Mouse (Mus musculus) ES-E14 (cell line): Measurements from ENCODE around the gene Snn. TPM values are rescaled to one million over a fixed set of nuclear protein-coding genes. Genes with fewer than 3 reads are reported as not detected.
A peak's percentile ranks its signal among the peaks of the same experiment; 100 is the strongest.

Experiments
- DNase-seq: peaks from one replicate; pipeline ENCODE4 v3.0.0-alpha.2; 2013; ENCODE audit warnings: low read depth, low spot score
- H3K27ac ChIP-seq: 2 replicates; pipeline ENCODE4 v1.5.1; 2012; ENCODE audit warnings: low read depth, mild to moderate bottlenecking, low read length, moderate library complexity, mixed read lengths; ENCODE audit not compliant: poor library complexity, insufficient read depth, severe bottlenecking
- H3K36me3 ChIP-seq: 2 replicates; pipeline ENCODE4 v1.6.1; 2012; ENCODE audit warnings: mild to moderate bottlenecking, low read length, moderate library complexity, mixed read lengths; ENCODE audit not compliant: control insufficient read depth, poor library complexity, insufficient read depth, severe bottlenecking
- H3K4me1 ChIP-seq, 2 experiments: fragments of 150-350 bp in 1 of 2; sonication (generic) in 1 of 2; 2 replicates each; pipeline ENCODE4 v1.6.1; 2012; ENCODE audit warnings: low read length in 2 of 2, mild to moderate bottlenecking in 1 of 2, mixed read lengths in 1 of 2; ENCODE audit not compliant: control insufficient read depth in 2 of 2, insufficient read depth in 2 of 2, poor library complexity in 1 of 2
- H3K4me3 ChIP-seq, 2 experiments: fragments of 150-350 bp in 1 of 2; sonication (generic) in 1 of 2; 2 replicates each; pipeline ENCODE4 v1.5.1; 2012; ENCODE audit warnings: low read length in 2 of 2, low read depth in 1 of 2, mild to moderate bottlenecking in 1 of 2, mixed read lengths in 1 of 2; ENCODE audit not compliant: insufficient read depth in 1 of 2, poor library complexity in 1 of 2, severe bottlenecking in 1 of 2
- H3K9ac ChIP-seq: 2 replicates; pipeline ENCODE4 v1.6.1; 2012; ENCODE audit warnings: low read depth, mild to moderate bottlenecking, low read length, mixed read lengths; ENCODE audit not compliant: poor library complexity, insufficient read depth, severe bottlenecking
- H3K9me3 ChIP-seq: fragments of 150-350 bp; sonication (generic); 2 replicates; pipeline ENCODE4 v1.6.1; 2012; ENCODE audit warnings: low read depth, mild to moderate bottlenecking, low read length; ENCODE audit not compliant: control insufficient read depth, insufficient read depth
- CHD2 ChIP-seq: IDR thresholded peaks from 2 replicates; pipeline ENCODE4 v1.6.1; 2014; ENCODE audit warnings: mild to moderate bottlenecking, low read depth, low read length, inconsistent platforms
- HCFC1 ChIP-seq: IDR thresholded peaks from 2 replicates; pipeline ENCODE4 v1.6.1; 2012; ENCODE audit warnings: low read length, inconsistent platforms, borderline replicate concordance; ENCODE audit not compliant: insufficient read depth
- MAFK ChIP-seq: IDR thresholded peaks from 2 replicates; pipeline ENCODE4 v1.6.1; 2014; ENCODE audit warnings: mild to moderate bottlenecking, low read depth, low read length, inconsistent platforms; ENCODE audit not compliant: insufficient read depth
- ZC3H11A ChIP-seq: IDR thresholded peaks from 2 replicates; pipeline ENCODE4 v1.6.1; 2012; ENCODE audit warnings: low read depth, mild to moderate bottlenecking, inconsistent platforms, low read length, borderline replicate concordance
- ZNF384 ChIP-seq: IDR thresholded peaks from 2 replicates; pipeline ENCODE4 v1.6.1; 2012; ENCODE audit warnings: low read depth, low read length, inconsistent platforms
- in situ Hi-C, 2 experiments: fragments of 600-800 bp; cut with MboI; formaldehyde crosslinking; loops; one replicate each; pipeline ENCODE4 v1.15.1; 2025; ENCODE audit warnings: low sequenced_read_pairs in 2 of 2, inconsistent platforms in 1 of 2; ENCODE audit not compliant: unreplicated experiment in 2 of 2
- total RNA-seq: library from RNA; depleted of rRNA; stranded (reverse); fragments of 300-350 nt; gene quantifications from 2 replicates; pipeline ENCODE4 v1.2.3, GENCODE M21; 2012

The Snn gene
- total RNA-seq, 1 experiment, result 10.2 TPM

- in situ Hi-C loops, result no loop called here
- Histone ChIP-seq H3K36me3 (peaks cover 15% of the 10 kb centered on the region), H3K27ac (no peak overlapping the region), H3K9ac (no peak overlapping the region), H3K9me3 (no peaks in the 10 kb centered on the region), H3K4me1 (no peaks in the 10 kb centered on the region), H3K4me3 (no peak overlapping the region)
- TF ChIP-seq MAFK (no peak), CHD2 (no peak), ZC3H11A (no peak), HCFC1 (no peak), ZNF384 (no peak)
- no peak for DNase-seq
These were observed 33.1 kb downstream of the Snn start for GRCm38 (mm10) chr16:11093717-11094386.

- in situ Hi-C loops, result no loop called here
- Histone ChIP-seq H3K9ac (no peak overlapping the region), H3K36me3 (no peaks in the 10 kb centered on the region), H3K4me3 (no peak overlapping the region), H3K27ac (no peak overlapping the region), H3K4me1 (no peaks in the 10 kb centered on the region), H3K9me3 (no peaks in the 10 kb centered on the region)
- TF ChIP-seq HCFC1 (no peak), CHD2 (no peak), ZNF384 (no peak), ZC3H11A (no peak), MAFK (no peak)
- no peak for DNase-seq
These were observed 36.6 kb downstream of the Snn start for GRCm38 (mm10) chr16:11097301-11097700.

DNA sequence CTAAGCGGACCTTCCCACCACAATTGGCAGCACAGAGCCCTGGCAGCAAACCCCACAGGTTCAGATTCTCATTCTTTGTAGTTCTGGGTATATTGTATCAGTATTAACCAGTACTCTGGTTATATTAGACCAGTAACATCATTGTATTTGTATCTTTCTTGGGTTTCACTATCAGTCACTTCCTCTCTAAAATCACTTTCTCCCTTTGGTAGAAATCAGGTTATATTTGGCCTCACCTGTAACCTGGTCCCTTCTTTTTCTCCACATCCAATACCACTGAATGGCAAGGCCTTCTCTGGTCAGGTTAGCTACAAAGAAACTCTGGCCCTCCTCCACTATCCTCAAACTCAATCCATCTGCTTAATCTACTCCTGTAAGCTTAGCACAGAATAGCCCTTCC, 44.2 kb downstream of the Snn start:
- in situ Hi-C loops, result no loop called here
- TF ChIP-seq ZNF384 (no peak), MAFK (no peak), HCFC1 (no peak), CHD2 (no peak), ZC3H11A (no peak)
- Histone ChIP-seq H3K9me3 (no peaks in the 10 kb centered on the region), H3K36me3 (no peaks in the 10 kb centered on the region), H3K4me3 (no peak overlapping the region), H3K4me1 (no peaks in the 10 kb centered on the region), H3K27ac (no peak overlapping the region), H3K9ac (no peak overlapping the region)
- DNase-seq, result no peak

- no peaks in the 10 kb centered on the region for H3K9me3 ChIP-seq
- peak; percentile 11 for DNase-seq
- in situ Hi-C loops, result no loop called here
These were observed 48.5 kb downstream of the Snn start for GRCm38 (mm10) chr16:11109198-11109740.

GRCm38 (mm10) chr16:11122625-11123024, 61.9 kb downstream of the Snn start:
- Histone ChIP-seq H3K27ac (no peak overlapping the region), H3K36me3 (no peaks in the 10 kb centered on the region; the same call in 1 of the 2 replicates), H3K4me1 (no peaks in the 10 kb centered on the region), H3K4me3 (no peak overlapping the region), H3K9ac (no peak overlapping the region), H3K9me3 (no peaks in the 10 kb centered on the region)
- DNase-seq, result no peak
- TF ChIP-seq ZC3H11A (no peak), CHD2 (no peak), HCFC1 (no peak), ZNF384 (no peak), MAFK (no peak)
- in situ Hi-C loops, result no loop called here

More at GRCm38 (mm10) chr16:11109198-11109740, 48.5 kb downstream of the Snn start:
- Histone ChIP-seq H3K4me1 (no peaks in the 10 kb centered on the region), H3K9ac (no peak overlapping the region), H3K27ac (no peak overlapping the region), H3K4me3 (no peak overlapping the region), H3K36me3 (no peaks in the 10 kb centered on the region)
- TF ChIP-seq CHD2 (no peak), ZC3H11A (0 out of 2 replicates have a peak, but pooled peaks have one; percentile 38)
